Mouse (Mus musculus) lung, adult 2 months (tissue): ENCODE measurements at regions not wholly inside any gene's neighbourhood (a gene's known extent, or its start where the extent isn't known, plus 50 kb on each side); places are given as distances from the start of the nearest gene placed in this dataset.

Experiments
- CTCF ChIP-seq: fragments of 200-500 bp; IDR thresholded peaks from 2 replicates; pipeline ENCODE4 v1.5.1; 2011; ENCODE audit warnings: mild to moderate bottlenecking, low read length, control low read depth; ENCODE audit not compliant: insufficient read depth
- POLR2A ChIP-seq: fragments of 200-500 bp; IDR thresholded peaks from 2 replicates; pipeline ENCODE4 v1.6.1; 2011; ENCODE audit warnings: low read depth, mild to moderate bottlenecking, control low read depth, low read length, borderline replicate concordance; ENCODE audit errors: extremely low read depth

DNA sequence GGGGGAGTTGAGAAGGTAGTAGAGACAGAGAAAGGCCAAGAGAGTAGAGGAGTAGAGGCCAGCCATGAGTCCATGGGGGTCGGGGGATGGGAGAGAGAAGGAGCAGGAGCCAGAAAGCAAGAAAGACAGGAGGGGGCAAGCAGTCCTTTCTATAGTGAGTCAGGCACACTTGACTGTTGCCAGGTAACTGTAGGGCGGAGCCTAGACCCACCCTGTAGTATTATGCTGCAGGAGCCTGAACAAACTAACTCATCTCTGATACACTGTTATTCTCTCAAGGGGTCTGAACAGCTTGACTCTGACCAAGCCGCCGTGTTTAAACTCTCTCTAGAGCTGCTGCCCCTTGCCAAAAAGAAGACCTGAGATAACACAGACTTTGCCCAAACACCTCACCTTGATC lies 130.6 kb downstream of the Cand1 start:
- TF ChIP-seq POLR2A (no peak), CTCF (no peak)
